Mouse (Mus musculus) midbrain, postnatal 0 days (tissue): ENCODE results near the gene Tff3. TPM values are rescaled to one million over a fixed set of nuclear protein-coding genes. Genes with fewer than 3 reads are reported as not detected.

ENCODE experiments used
- ATAC-seq: fragments of 200-750 bp; cut with Nextera tagmentation; 2 replicates; pipeline ENCODE4 v1.8.0; 2017; ENCODE audit warnings: moderate number of reproducible peaks, mild to moderate bottlenecking, moderate TSS enrichment, moderate library complexity; ENCODE audit not compliant: low FRiP score
- DNase-seq: peaks from one replicate; pipeline ENCODE4 v3.0.0-alpha.2; 2015; ENCODE audit warnings: low spot score
- H3K27ac ChIP-seq: fragments of 300-500 bp; sonication (generic); 2 replicates; pipeline ENCODE4 v1.5.1; 2014; ENCODE audit warnings: low read depth, mild to moderate bottlenecking, low read length, mixed read lengths
- H3K27me3 ChIP-seq: fragments of 300-500 bp; sonication (generic); 2 replicates; pipeline ENCODE4 v1.6.1; 2014; ENCODE audit warnings: low read length, control low read depth, mixed read lengths; ENCODE audit not compliant: insufficient read depth
- H3K36me3 ChIP-seq: fragments of 300-500 bp; sonication (generic); 2 replicates; pipeline ENCODE4 v1.6.1; 2014; ENCODE audit warnings: low read length, control low read depth, mixed read lengths; ENCODE audit not compliant: insufficient read depth
- H3K4me1 ChIP-seq: fragments of 300-500 bp; sonication (generic); 2 replicates; pipeline ENCODE4 v1.6.1; 2014; ENCODE audit warnings: mild to moderate bottlenecking, control low read depth, antibody characterized with exemption, low read length, mixed read lengths; ENCODE audit not compliant: insufficient read depth
- H3K4me2 ChIP-seq: fragments of 300-500 bp; sonication (generic); 2 replicates; pipeline ENCODE4 v1.6.1; 2014; ENCODE audit warnings: low read depth, mild to moderate bottlenecking, low read length, mixed read lengths; ENCODE audit not compliant: poor library complexity, severe bottlenecking
- H3K4me3 ChIP-seq: fragments of 300-500 bp; sonication (generic); 2 replicates; pipeline ENCODE4 v1.5.1; 2014; ENCODE audit warnings: low read depth, mild to moderate bottlenecking, low read length, moderate library complexity
- H3K9ac ChIP-seq: fragments of 300-500 bp; sonication (generic); replicated peaks from 2 replicates; pipeline ENCODE4 v1.6.1; 2014; ENCODE audit warnings: mild to moderate bottlenecking, low read length, moderate library complexity, mixed read lengths; ENCODE audit not compliant: poor library complexity, severe bottlenecking
- H3K9me3 ChIP-seq: fragments of 300-500 bp; sonication (generic); 2 replicates; pipeline ENCODE4 v1.6.1; 2016; ENCODE audit warnings: low read length, control low read depth
- CTCF ChIP-seq: IDR thresholded peaks from 2 replicates; pipeline ENCODE4 v1.5.1; 2016; ENCODE audit warnings: antibody characterized with exemption, mild to moderate bottlenecking
- WGBS: fragments of 180-500 bp; shearing (Covaris S2); extraction: QIAGEN DNeasy Blood & Tissue Kit; methylation state at CpG from one replicate; pipeline ENCODE4 v1.1.7; 2014; 5-methylcytosine and 5-hydroxymethylcytosine counted together
- polyA plus RNA-seq: library from polyadenylated mRNA; unstranded; fragments of >200 nt; fragmentation: Nextera tagmentation; extraction: Ambion mirVana; gene quantifications from 2 replicates; pipeline ENCODE4 v1.2.1, GENCODE M21; 2015
- total RNA-seq: library from RNA; depleted of rRNA; stranded (reverse); fragments of >200 nt; gene quantifications from 2 replicates; pipeline ENCODE4 v1.2.3, GENCODE M21; 2014

Tff3 gene
- total and polyA plus RNA-seq, 2 experiments from 2014 or later, result 0.83 TPM; not detected in 1

DNA sequence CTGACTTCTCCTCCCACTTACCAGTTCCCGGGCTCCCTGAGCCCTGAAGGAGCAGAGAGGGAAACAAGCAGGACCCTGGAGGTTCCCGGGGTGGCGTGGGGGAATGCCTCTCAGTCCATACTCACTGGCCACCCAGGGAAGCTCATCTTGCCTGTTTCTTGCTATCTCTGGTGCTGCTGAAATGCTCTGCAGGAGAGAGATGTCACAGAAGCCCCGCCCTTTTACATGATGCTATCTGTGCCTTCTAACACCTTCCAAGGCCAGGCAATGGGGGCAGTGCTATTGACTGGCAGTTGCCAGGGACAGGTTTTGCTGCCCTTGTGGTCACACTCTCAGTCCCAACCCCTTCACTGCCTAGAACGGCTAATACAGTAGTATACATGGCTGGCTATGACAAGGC lies 30.7 kb downstream of the Tff3 start:
- Histone ChIP-seq H3K4me3 (no peak overlapping the region), H3K9ac (no peak overlapping the region), H3K27me3 (no peaks in the 10 kb centered on the region), H3K36me3 (peaks cover 35% of the 10 kb centered on the region), H3K9me3 (no peaks in the 10 kb centered on the region), H3K4me2 (no peak overlapping the region), H3K4me1 (no peaks in the 10 kb centered on the region), H3K27ac (no peak overlapping the region)
- TF ChIP-seq CTCF, result no peak
- DNase-seq (no peak), ATAC-seq (no peak)
- 86% methylated on average over 5 of the region's 5 CpGs for WGBS

DNA sequence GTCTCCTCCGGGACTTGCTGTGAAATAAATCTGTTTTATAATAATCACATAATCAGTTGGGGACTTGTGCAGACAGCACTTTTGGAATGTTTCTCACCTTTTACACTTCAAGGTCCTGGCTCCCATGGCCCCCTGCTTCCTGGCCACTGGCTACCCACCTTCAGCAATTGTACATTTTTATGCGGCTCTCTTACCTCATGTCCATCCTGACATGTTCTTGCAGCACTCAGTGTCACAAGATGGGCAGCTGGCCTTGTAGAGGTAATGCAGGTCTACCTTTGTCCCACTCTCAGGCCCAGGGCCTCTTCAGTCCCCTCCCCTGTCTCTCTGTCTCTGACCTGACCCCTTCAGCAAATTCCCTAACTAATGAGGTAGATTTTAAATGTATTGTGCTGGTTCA lies 32.6 kb downstream of the Tff3 start:
- Histone ChIP-seq H3K27me3 (no peaks in the 10 kb centered on the region), H3K9ac (no peak overlapping the region), H3K4me2 (no peak overlapping the region), H3K4me1 (no peaks in the 10 kb centered on the region), H3K9me3 (no peaks in the 10 kb centered on the region), H3K36me3 (peaks cover 20% of the 10 kb centered on the region), H3K4me3 (no peak overlapping the region), H3K27ac (no peak overlapping the region)
- WGBS, result 100% methylated on average over 2 of the region's 2 CpGs
- no peak for DNase-seq
- no peak for ATAC-seq
- no peak for TF ChIP-seq CTCF

DNA sequence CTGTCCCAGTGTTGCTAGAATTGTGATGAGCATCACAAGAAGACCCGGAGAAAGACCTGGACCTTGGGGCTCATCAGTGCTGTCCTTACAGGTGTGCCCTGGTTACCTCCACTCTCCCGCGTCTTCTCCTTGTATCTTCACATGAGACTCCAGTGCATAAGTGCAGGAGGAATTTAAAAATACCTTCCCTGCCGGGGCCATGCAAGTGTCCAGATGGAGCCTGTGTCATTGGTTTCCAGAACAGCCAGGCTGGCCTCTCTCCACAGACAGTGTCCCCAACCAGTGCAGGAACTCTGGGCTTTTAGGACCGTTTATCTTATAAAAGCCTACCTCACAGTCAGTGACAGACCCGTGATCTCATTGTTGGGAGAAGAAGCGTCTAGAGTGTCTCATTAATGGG lies 33.9 kb downstream of the Tff3 start:
- WGBS, result 90% methylated on average over 7 of the region's 7 CpGs

DNA sequence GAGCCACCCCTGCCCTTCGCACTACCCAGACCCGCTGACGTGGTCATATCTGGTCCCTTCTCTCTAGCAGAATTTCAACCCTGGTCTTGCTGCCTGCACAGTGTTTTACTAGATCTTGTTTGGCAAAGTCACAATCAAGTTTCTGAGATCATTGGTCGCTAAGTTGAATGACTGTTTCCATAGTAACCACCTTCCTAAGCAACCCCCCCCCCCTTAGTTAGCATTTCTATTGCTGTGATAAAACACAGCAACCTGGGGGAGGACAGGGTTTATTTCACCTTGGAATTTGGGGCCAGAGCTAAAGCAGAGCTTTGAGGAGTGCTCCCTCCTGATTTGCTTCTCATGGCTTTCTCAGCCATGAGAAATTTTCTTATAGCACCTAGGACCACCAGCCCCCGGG lies 34.7 kb downstream of the Tff3 start:
- Histone ChIP-seq H3K9ac (no peak overlapping the region), H3K27ac (no peak overlapping the region), H3K36me3 (peaks cover 14% of the 10 kb centered on the region), H3K27me3 (no peaks in the 10 kb centered on the region), H3K4me1 (peaks cover 13% of the 10 kb centered on the region; the same call in 1 of the 2 replicates), H3K4me2 (no peak overlapping the region), H3K4me3 (no peak overlapping the region), H3K9me3 (no peaks in the 10 kb centered on the region)
- DNase-seq, result no peak
- ATAC-seq, result no peak
- no peak for TF ChIP-seq CTCF
- WGBS, result 55% methylated on average over 5 of the region's 5 CpGs

More for the DNA sequence above, 33.9 kb downstream of the Tff3 start:
- Histone ChIP-seq H3K4me2 (no peak overlapping the region), H3K4me1 (peaks cover 6% of the 10 kb centered on the region; the same call in 1 of the 2 replicates), H3K9ac (no peak overlapping the region), H3K27ac (no peak overlapping the region), H3K9me3 (no peaks in the 10 kb centered on the region), H3K27me3 (no peaks in the 10 kb centered on the region), H3K36me3 (peaks cover 16% of the 10 kb centered on the region), H3K4me3 (no peak overlapping the region)
- no peak for DNase-seq
- no peak for TF ChIP-seq CTCF
- no peak for ATAC-seq

DNA sequence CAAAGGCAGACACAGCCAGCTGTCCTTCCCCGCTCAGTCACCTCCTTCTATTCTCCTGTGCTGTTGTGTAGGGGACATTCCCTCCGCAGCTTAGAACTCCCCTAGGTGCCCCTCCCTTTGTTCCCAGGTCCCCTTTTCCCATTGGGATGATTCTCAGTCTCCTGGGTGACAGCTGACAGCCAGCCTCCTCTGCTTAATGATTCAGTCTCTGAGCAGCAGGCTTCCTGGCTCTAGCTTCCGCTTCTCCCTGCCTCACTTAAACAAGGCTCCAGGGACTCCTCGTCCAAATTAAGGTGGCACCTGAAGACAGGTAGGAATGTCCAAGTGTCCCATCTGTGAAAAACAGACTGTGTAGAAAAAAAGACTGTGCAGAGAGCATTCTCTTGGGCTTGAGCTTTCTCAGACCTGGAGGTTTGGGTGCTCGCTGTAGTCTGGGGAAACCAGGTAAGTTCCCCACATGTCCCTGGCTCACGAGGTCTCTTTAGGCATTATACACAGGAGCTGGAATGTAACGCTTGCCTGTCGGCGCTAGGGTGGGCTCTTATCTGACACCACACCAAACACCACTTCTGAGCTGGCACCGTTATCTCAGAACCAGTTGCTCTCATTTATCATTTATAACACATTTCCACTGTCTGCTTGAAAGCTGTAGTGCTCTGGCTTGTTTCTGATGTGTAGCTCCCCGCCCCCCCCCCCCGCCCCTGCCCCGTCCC lies 38.3 kb downstream of the Tff3 start:
- Histone ChIP-seq H3K4me3 (no peak overlapping the region), H3K36me3 (peaks cover 7% of the 10 kb centered on the region), H3K4me1 (peaks cover 21% of the 10 kb centered on the region; the same call in 1 of the 2 replicates), H3K9me3 (no peaks in the 10 kb centered on the region), H3K27me3 (no peaks in the 10 kb centered on the region), H3K27ac (peak overlapping the region; percentile 57; the same call in 1 of the 2 replicates), H3K9ac (no peak overlapping the region), H3K4me2 (no peak overlapping the region)
- peak; percentile 44; the same call in 1 of the 2 replicates for ATAC-seq
- no peak for TF ChIP-seq CTCF
- DNase-seq, result no peak
- WGBS, result 30% methylated on average over 13 of the region's 13 CpGs

DNA sequence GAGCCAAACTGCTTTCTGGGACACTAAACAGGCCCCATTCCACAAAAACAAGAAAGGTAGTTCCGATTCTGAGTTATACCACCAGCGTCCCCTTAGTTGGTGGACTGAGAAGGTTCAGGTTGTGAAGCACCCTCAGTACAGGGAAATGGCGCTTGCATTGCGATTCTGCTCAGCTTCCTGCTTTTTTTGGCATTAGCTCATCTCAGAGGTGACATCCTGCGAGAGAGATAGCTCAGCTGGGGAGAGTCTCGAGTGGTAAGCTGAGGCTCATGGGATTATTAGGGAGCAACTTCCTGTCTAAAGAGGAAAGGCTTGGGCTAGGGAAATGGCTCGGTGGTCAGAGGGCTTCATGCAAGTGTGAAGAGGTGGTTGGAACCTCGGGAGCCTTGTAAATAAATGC lies 39.6 kb downstream of the Tff3 start:
- peak overlapping the region; percentile 43; the same call in 1 of the 2 replicates for H3K27ac ChIP-seq
- no peaks in the 10 kb centered on the region for H3K9me3 ChIP-seq
- H3K4me2 ChIP-seq, result no peak overlapping the region
- no peak overlapping the region for H3K9ac ChIP-seq
- H3K27me3 ChIP-seq, result no peaks in the 10 kb centered on the region
- WGBS, result 65% methylated on average over 8 of the region's 8 CpGs
- H3K4me1 ChIP-seq, result peaks cover 21% of the 10 kb centered on the region; the same call in 1 of the 2 replicates
- no peak for ATAC-seq
- TF ChIP-seq CTCF, result no peak
- H3K4me3 ChIP-seq, result no peak overlapping the region
- H3K36me3 ChIP-seq, result peaks cover 3% of the 10 kb centered on the region
- no peak for DNase-seq
